Mouse (Mus musculus): ENCODE data around the gene Dact2. TPM values are rescaled to one million over a fixed set of nuclear protein-coding genes. Genes with fewer than 3 reads are reported as not detected.

Gene Dact2
- total and polyA plus RNA-seq, 3 experiments = not detected

GRCm38 (mm10) chr17:14172731-14173130 is 31.4 kb downstream of the Dact2 start:
- H3K4me1 ChIP-seq (ENCODE audit: control insufficient read depth in 1 of 2, insufficient read depth in 2 of 2) = peaks cover 0 to 12% of the 10 kb centered on the region in 2 experiments; a peak in 1 of 4 replicates
- no peak for DNase-seq (ENCODE audit: extremely low read depth)
- H3K27ac ChIP-seq (ENCODE audit: insufficient read depth, low read depth) = no peak overlapping the region
- in situ Hi-C loops (cut with MboI; ENCODE audit: low pct_ligation_motif_present, low pct_unique_long_range_greater_than_20kb, low sequenced_read_pairs) (no loop called here), dilution Hi-C loops (cut with MboI; ENCODE audit: extremely low pct_ligation_motif_present, extremely low pct_unique_long_range_greater_than_20kb, low sequenced_read_pairs) (no loop called here)
- H3K27me3 ChIP-seq (replicated peaks) = peaks cover 9% of the 10 kb centered on the region
- H3K36me3 ChIP-seq (replicated peaks in 1 of 2; ENCODE audit: control insufficient read depth in 1 of 2, insufficient read depth in 1 of 2, low read length in 1 of 2) = no peaks in the 10 kb centered on the region
- no peak for TF ChIP-seq MAX (IDR thresholded peaks at IDR 0.05; ENCODE audit: low read length)
- no peak for TF ChIP-seq EP300 (IDR thresholded peaks at IDR 0.05; ENCODE audit: low read length)
- no peaks in the 10 kb centered on the region for H3K79me2 ChIP-seq (replicated peaks; ENCODE audit: control insufficient read depth, extremely low read depth, insufficient read depth, poor library complexity, severe bottlenecking)
- H3K4me3 ChIP-seq (replicated peaks in 1 of 3; ENCODE audit: low read depth in 2 of 3, low read length in 2 of 3, poor library complexity in 1 of 3) = no peak overlapping the region
- H3K4me2 ChIP-seq (ENCODE audit: insufficient read depth, low read depth, poor library complexity, severe bottlenecking) = no peak overlapping the region
- H3K9ac ChIP-seq (ENCODE audit: insufficient read depth, low read depth) = no peak overlapping the region
- H3K9me3 ChIP-seq (replicated peaks; ENCODE audit: low read length) = no peaks in the 10 kb centered on the region

GRCm38 (mm10) chr17:14172184-14172583 is 31.9 kb downstream of the Dact2 start:
- dilution Hi-C loops (cut with MboI; ENCODE audit: extremely low pct_ligation_motif_present, extremely low pct_unique_long_range_greater_than_20kb, low sequenced_read_pairs) (no loop called here), in situ Hi-C loops (cut with MboI; ENCODE audit: low pct_ligation_motif_present, low pct_unique_long_range_greater_than_20kb, low sequenced_read_pairs) (no loop called here)
- no peaks in the 10 kb centered on the region for H3K9me3 ChIP-seq (replicated peaks; ENCODE audit: low read length)
- no peak overlapping the region for H3K4me2 ChIP-seq (ENCODE audit: insufficient read depth, low read depth, poor library complexity, severe bottlenecking)
- H3K9ac ChIP-seq (ENCODE audit: insufficient read depth, low read depth) = no peak overlapping the region
- no peak for DNase-seq (ENCODE audit: extremely low read depth)
- H3K4me1 ChIP-seq (ENCODE audit: control insufficient read depth in 1 of 2, insufficient read depth in 2 of 2) = peaks cover 4 to 15% of the 10 kb centered on the region in 2 experiments; a peak in 3 of 4 replicates
- no peak overlapping the region for H3K4me3 ChIP-seq (replicated peaks in 1 of 3; ENCODE audit: low read depth in 2 of 3, low read length in 2 of 3, poor library complexity in 1 of 3)
- H3K36me3 ChIP-seq (replicated peaks in 1 of 2; ENCODE audit: control insufficient read depth in 1 of 2, insufficient read depth in 1 of 2, low read length in 1 of 2) = no peaks in the 10 kb centered on the region
- H3K79me2 ChIP-seq (replicated peaks; ENCODE audit: control insufficient read depth, extremely low read depth, insufficient read depth, poor library complexity, severe bottlenecking) = no peaks in the 10 kb centered on the region
- H3K27ac ChIP-seq (ENCODE audit: insufficient read depth, low read depth) = no peak overlapping the region
- TF ChIP-seq NELFE (IDR thresholded peaks at IDR 0.05; ENCODE audit: low read depth, low read length) (no peak), ETS1 (conservative IDR thresholded peaks at IDR 0.05; ENCODE audit: low read depth, low read length) (no peak), ZMIZ1 (IDR thresholded peaks at IDR 0.05; ENCODE audit: low read depth, low read length) (no peak), ELF1 (IDR thresholded peaks at IDR 0.05; ENCODE audit: low read depth, low read length) (no peak), MAX (IDR thresholded peaks at IDR 0.05; ENCODE audit: low read length) (no peak), ZC3H11A (IDR thresholded peaks at IDR 0.05; ENCODE audit: low read depth, low read length) (no peak), CHD2 (IDR thresholded peaks at IDR 0.05; ENCODE audit: low read length) (no peak), IRF4 (IDR thresholded peaks at IDR 0.05; ENCODE audit: low read depth, low read length) (no peak), USF2 (conservative IDR thresholded peaks at IDR 0.05; ENCODE audit: low read depth, low read length) (no peak), USF1 (IDR thresholded peaks at IDR 0.05; ENCODE audit: low read depth, low read length) (no peak), UBTF (IDR thresholded peaks at IDR 0.05; ENCODE audit: low read depth, low read length) (no peak), POLR2AphosphoS2 (IDR thresholded peaks at IDR 0.05; ENCODE audit: low read depth, low read length) (no peak), POLR2A (IDR thresholded peaks at IDR 0.05; ENCODE audit: low read depth, low read length) (no peak), MAFK (IDR thresholded peaks at IDR 0.05; ENCODE audit: insufficient replicate concordance, low read length) (no peak), NRF1 (IDR thresholded peaks at IDR 0.05; ENCODE audit: low read depth, low read length) (no peak), SIN3A (IDR thresholded peaks at IDR 0.05; ENCODE audit: low read length) (no peak), RCOR1 (conservative IDR thresholded peaks at IDR 0.05; ENCODE audit: low read depth, low read length) (no peak), HCFC1 (IDR thresholded peaks at IDR 0.05; ENCODE audit: low read depth, low read length) (no peak), JUN (IDR thresholded peaks at IDR 0.05; ENCODE audit: insufficient read depth, low read depth, low read length) (no peak), KAT2A (IDR thresholded peaks at IDR 0.05; ENCODE audit: insufficient replicate concordance, low read length) (no peak)
- H3K27me3 ChIP-seq (replicated peaks) = peaks cover 9% of the 10 kb centered on the region

Measured in CH12.LX (cell line).